Mouse (Mus musculus): ENCODE results near the gene Kcmf1.

DNA sequence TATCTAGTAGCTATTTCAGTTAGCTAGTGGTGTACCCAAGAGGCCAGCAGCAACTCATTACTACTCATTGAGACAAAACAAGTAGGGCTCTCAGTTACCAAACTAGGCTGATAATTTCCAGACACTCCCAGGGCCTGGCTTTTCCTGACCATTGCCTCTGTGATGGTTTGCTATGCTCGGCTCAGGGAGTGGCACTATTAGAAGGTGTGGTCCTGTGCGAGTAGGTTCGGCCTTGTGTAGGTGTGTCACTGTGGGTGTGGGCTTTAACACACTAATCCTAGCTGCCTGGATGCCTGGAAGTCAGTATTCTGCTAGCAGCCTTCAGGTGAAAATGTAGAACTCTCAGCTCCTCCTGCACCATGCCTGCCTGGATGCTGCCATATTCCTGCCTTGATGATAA, 31.8 kb upstream of the Kcmf1 start:
- TF ChIP-seq CTCF (IDR thresholded peaks at IDR 0.05; ENCODE audit: insufficient read depth, low read depth, low read length), result no peak
- TF ChIP-seq POLR2A (IDR thresholded peaks at IDR 0.05; ENCODE audit: insufficient read depth, low read depth, low read length), result no peak
